Mouse (Mus musculus) liver, embryonic 14.5 days (tissue): ENCODE measurements around the gene Kif24.

Source experiments
- CTCF ChIP-seq: IDR thresholded peaks from 2 replicates; pipeline ENCODE4 v1.5.1; 2016; ENCODE audit warnings: antibody characterized with exemption, low read depth, control low read depth
- EP300 ChIP-seq: IDR thresholded peaks from 2 replicates; pipeline ENCODE4 v1.6.1; 2016; ENCODE audit warnings: antibody characterized with exemption, low read depth

DNA sequence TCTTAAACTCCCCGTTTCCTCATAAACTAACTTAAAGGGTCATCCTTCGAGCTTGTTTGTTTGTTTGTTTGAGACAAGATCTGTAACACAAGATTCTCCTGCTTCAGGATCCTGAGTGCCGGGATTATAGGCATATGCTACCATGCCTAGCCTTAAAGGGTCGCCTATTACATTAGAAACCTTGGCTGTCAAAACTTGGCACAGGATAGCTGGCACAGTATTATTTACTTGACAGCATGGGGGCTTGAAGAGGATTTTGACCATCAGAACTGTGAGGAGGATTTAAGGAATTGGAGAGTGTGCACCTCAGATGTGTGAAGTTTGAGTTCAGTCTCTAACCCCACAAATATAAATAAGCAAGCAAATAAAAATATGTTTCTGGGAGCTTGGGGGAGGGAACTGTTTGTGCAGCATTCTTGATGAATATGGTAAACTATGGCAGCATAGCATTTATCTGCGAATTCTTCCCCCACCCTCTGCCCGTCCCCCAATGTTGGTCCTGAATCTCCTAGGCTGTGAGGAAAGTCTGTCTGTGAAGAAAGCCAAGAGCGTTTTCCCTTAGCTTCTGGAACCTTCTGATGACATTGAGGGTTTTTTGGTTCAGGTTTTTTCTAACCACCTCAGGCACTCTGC is 5.5 kb upstream of the Kif24 start:
- TF ChIP-seq CTCF (no peak), EP300 (no peak)
